ENCODE assay signal across 17 mouse cellular contexts in genomic region chr7:74600996-74601395, GRCm38 (mm10).
"Had no signal": no experiment of that assay in that cellular context is flagged by ENCODE, and none has a peak within 500 bp of the region (broad histone marks: within the 10 kb centered on the region; RNA-seq: fewer than 3 reads in every experiment).

No protein-coding gene starts in this region.

- H3K4me3 ChIP-seq: limb, embryonic 12.5 days; limb, embryonic 15.5 days; megakaryocyte, embryonic 14.5 days; midbrain, embryonic 10.5 days; midbrain, embryonic 13.5 days; myocyte; neural tube, embryonic 13.5 days had no signal

- H3K27ac ChIP-seq: limb, embryonic 12.5 days; limb, embryonic 15.5 days; liver, embryonic 14.5 days; macrophage; midbrain, embryonic 10.5 days; midbrain, embryonic 13.5 days; neural tube, embryonic 13.5 days had no signal

- DNase-seq: kidney, postnatal 14 days; kidney, postnatal 4 days; left cerebral cortex, postnatal 4 days; liver, postnatal 0 days; retina, postnatal 1 day; right cerebral cortex, postnatal 25 days; thymus, adult 18-20 months; thymus, postnatal 36 days had no signal
